Mouse (Mus musculus) spleen, adult 2 months (tissue): ENCODE results near the gene Tars.

Source experiments
- CTCF ChIP-seq: fragments of 200-500 bp; IDR thresholded peaks from 2 replicates; pipeline ENCODE4 v1.5.1; 2011; ENCODE audit warnings: mild to moderate bottlenecking, inconsistent platforms; ENCODE audit not compliant: insufficient read depth, insufficient read length, insufficient replicate concordance; ENCODE audit errors: extremely low read depth
- POLR2A ChIP-seq: fragments of 200-500 bp; IDR thresholded peaks from 2 replicates; pipeline ENCODE4 v1.6.1; 2011; ENCODE audit warnings: low read depth, low read length, inconsistent platforms

GRCm38 (mm10) chr15:11407381-11407780 lies 7.9 kb upstream of the Tars start:
- peak; percentile 44; the same call in 1 of the 2 replicates for TF ChIP-seq CTCF
- TF ChIP-seq POLR2A: no peak
